Mouse (Mus musculus): ENCODE results near the gene Gdpd1. TPM values are rescaled to one million over a fixed set of nuclear protein-coding genes. Genes with fewer than 3 reads are reported as not detected.

Gdpd1 gene
- polyA plus RNA-seq, 1 experiment, result 61.1 TPM

DNA sequence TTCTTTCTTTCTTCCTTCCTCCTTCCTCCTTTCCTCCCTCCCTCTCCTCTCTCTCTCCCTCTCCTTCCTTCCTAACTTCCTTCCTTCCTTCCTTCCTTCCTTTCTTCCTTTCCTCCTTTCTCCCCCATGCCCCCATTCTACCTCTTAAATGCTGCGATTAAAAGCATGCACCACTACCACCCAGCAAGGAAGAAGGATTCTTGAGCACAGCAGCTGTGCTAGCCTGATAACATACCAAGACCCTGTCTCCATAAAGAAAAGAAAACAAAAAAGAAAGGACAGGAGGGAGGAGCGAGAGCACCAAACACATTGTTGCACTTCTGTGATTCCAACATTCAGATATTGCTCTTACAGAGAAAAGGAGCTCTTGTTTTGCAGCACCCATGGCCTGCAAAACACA lies 13.3 kb upstream of the Gdpd1 start:
- peaks cover 18% of the 10 kb centered on the region for H3K36me3 ChIP-seq (ENCODE audit: control insufficient read depth, insufficient read depth, low read length)
- H3K27me3 ChIP-seq (ENCODE audit: control insufficient read depth, insufficient read depth, low read length), result no peaks in the 10 kb centered on the region
- H3K4me1 ChIP-seq (ENCODE audit: control insufficient read depth, insufficient read depth, insufficient read length, low read length), result peaks cover 12% of the 10 kb centered on the region; the same call in 1 of the 2 replicates
- WGBS, result 27% methylated on average over 2 of the region's 2 CpGs
- TF ChIP-seq CTCF (IDR thresholded peaks at IDR 0.05; ENCODE audit: extremely low read depth, insufficient read length, insufficient replicate concordance, low read depth, low read length), result no peak
- TF ChIP-seq POLR2A (IDR thresholded peaks at IDR 0.05; ENCODE audit: low read depth, low read length), result no peak
- peak overlapping the region; percentile 59; the same call in 1 of the 2 replicates for H3K27ac ChIP-seq (ENCODE audit: insufficient read depth, low read depth, low read length)
- no peak overlapping the region; the same call in 1 of the 2 replicates for H3K4me3 ChIP-seq (ENCODE audit: low read depth, low read length)

DNA sequence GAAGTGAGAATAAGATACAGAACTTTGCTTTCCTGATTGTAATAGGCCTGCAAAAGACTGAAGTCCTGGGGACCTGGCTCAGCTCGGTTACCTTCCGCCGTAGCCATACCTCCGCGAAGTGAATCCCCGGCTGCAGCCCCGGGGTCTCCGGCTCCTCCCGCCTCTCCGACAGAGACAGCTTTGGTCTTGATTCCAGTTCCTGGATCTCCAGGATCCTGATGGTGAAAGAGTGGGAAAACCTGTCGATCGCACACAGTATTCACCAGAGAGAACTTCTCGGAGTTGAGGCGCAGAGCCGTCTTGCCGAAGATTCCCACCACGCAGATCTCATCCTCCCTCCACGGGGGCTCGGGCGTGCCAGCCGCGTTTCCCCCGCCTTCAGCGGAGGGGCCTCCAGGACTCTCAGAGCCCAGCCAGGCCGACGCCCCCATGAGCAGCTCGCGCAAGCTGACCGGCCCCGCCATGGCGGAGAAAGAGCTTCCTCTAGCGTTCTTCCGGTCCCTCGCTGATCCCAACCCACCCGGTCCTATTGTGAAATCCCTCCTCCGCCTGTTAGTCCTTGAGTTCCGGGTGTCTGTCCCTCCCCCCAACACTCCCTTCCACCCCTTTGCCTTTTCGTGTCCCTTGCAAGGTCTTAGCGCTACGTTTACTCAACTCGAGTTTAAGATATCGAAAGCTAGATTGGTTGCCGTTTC lies 12.6 kb upstream of the Gdpd1 start, which contains the start of gene Smg8:
Gene Smg8 (minus strand): TSS at position 485 of the 695 bp plus-strand sequence.
- peaks cover 22% of the 10 kb centered on the region for H3K36me3 ChIP-seq (ENCODE audit: control insufficient read depth, insufficient read depth, low read length)
- TF ChIP-seq POLR2A (IDR thresholded peaks at IDR 0.05; ENCODE audit: low read depth, low read length) (peak; percentile 73; the same call in 1 of the 2 replicates), CTCF (IDR thresholded peaks at IDR 0.05; ENCODE audit: extremely low read depth, insufficient read length, insufficient replicate concordance, low read depth, low read length) (0 out of 2 replicates have a peak, but pooled peaks have one; percentile 4)
- under 1% methylated on average over 43 of the region's 43 CpGs for WGBS
- peak within 1 kb of the TSS; percentile 100 for H3K4me3 ChIP-seq (ENCODE audit: low read depth, low read length)
- no peaks in the 10 kb centered on the region for H3K27me3 ChIP-seq (ENCODE audit: control insufficient read depth, insufficient read depth, low read length)
- peak within 1 kb of the TSS; percentile 59 for H3K27ac ChIP-seq (ENCODE audit: insufficient read depth, low read depth, low read length)
- H3K4me1 ChIP-seq (ENCODE audit: control insufficient read depth, insufficient read depth, insufficient read length, low read length), result peaks cover 12% of the 10 kb centered on the region; the same call in 1 of the 2 replicates

DNA sequence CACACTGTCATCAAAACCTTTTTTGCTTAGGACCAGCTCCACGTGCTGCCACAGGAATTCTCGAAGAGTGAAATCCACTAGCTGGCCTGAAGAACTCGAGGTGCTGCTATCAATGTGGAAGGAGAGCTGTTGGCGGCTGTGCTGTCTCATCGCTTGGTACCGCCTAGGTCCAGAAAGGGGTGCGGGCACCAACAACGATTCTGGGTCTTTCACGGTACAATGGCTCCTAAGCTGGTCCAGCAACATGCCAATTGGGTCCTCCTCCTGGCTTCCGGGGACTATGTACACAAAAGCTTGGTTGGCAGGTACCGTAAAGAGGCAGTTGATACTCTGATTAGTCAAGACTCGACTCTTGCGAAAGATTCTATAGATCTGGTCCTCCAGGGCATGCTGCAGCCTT lies 11.6 kb upstream of the Gdpd1 start:
- 59% methylated on average over 13 of the region's 13 CpGs for WGBS
- H3K27me3 ChIP-seq (ENCODE audit: control insufficient read depth, insufficient read depth, low read length), result no peaks in the 10 kb centered on the region
- TF ChIP-seq POLR2A (IDR thresholded peaks at IDR 0.05; ENCODE audit: low read depth, low read length) (no peak), CTCF (IDR thresholded peaks at IDR 0.05; ENCODE audit: extremely low read depth, insufficient read length, insufficient replicate concordance, low read depth, low read length) (no peak)
- peaks cover 12% of the 10 kb centered on the region; the same call in 1 of the 2 replicates for H3K4me1 ChIP-seq (ENCODE audit: control insufficient read depth, insufficient read depth, insufficient read length, low read length)
- H3K4me3 ChIP-seq (ENCODE audit: low read depth, low read length), result peak overlapping the region; percentile 100
- H3K27ac ChIP-seq (ENCODE audit: insufficient read depth, low read depth, low read length), result no peak overlapping the region
- H3K36me3 ChIP-seq (ENCODE audit: control insufficient read depth, insufficient read depth, low read length), result peaks cover 28% of the 10 kb centered on the region

DNA sequence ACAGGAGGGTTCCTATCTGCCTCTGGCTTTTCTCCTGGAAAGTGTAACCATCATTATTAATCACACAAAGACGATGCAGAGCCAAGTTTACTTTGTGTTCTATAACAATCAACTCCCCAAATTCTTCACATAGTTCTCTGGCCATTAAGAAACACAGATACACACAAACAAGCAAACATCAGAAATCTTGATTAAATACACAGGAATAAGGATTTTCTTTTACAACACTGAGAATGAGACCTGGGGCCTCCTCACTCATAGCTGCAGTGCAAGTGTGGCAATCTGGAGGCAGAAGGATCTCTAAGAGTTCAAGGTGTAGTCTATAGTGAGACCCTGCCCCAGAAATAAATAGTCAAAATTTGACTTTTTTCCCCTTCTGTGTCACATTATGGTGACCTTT lies 9.8 kb upstream of the Gdpd1 start:
- peaks cover 12% of the 10 kb centered on the region; the same call in 1 of the 2 replicates for H3K4me1 ChIP-seq (ENCODE audit: control insufficient read depth, insufficient read depth, insufficient read length, low read length)
- WGBS, result 50% methylated on average over 1 of the region's 1 CpGs
- no peak for TF ChIP-seq POLR2A (IDR thresholded peaks at IDR 0.05; ENCODE audit: low read depth, low read length)
- no peak for TF ChIP-seq CTCF (IDR thresholded peaks at IDR 0.05; ENCODE audit: extremely low read depth, insufficient read length, insufficient replicate concordance, low read depth, low read length)
- no peaks in the 10 kb centered on the region for H3K27me3 ChIP-seq (ENCODE audit: control insufficient read depth, insufficient read depth, low read length)
- peaks cover 36% of the 10 kb centered on the region for H3K36me3 ChIP-seq (ENCODE audit: control insufficient read depth, insufficient read depth, low read length)
- no peak overlapping the region for H3K4me3 ChIP-seq (ENCODE audit: low read depth, low read length)
- no peak overlapping the region for H3K27ac ChIP-seq (ENCODE audit: insufficient read depth, low read depth, low read length)

DNA sequence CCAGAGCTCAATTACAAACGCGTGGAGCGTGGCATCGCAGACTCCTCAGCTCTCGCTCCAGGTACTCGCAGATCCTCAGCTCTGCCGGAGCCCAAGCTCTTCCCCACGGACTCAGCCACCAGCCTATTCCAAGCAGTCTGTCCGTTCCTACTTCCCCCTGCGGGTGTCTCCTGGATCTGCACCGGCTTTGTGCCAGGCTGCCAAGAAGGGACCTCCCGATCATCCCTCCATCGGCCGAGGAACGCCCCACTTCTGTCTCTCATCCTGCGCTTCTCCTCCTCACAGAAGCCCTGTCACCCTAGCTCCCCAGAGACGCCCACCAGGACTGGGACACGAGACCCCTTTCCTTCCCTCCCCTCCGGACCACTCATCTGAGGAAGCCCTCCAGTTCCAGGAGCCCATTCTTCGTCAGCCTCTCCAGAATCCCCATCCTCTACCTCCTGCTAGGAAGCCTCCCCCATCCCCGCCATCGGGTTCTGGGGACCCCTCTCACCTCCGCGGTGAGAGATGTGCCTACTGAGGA lies 458 bp downstream of the Gdpd1 start:
- 3% methylated on average over 24 of the region's 24 CpGs for WGBS
- peak overlapping the region; percentile 70 for H3K4me3 ChIP-seq (ENCODE audit: low read depth, low read length)
- no peaks in the 10 kb centered on the region for H3K27me3 ChIP-seq (ENCODE audit: control insufficient read depth, insufficient read depth, low read length)
- peaks cover 11% of the 10 kb centered on the region for H3K36me3 ChIP-seq (ENCODE audit: control insufficient read depth, insufficient read depth, low read length)
- peak; percentile 67; the same call in 1 of the 2 replicates for TF ChIP-seq CTCF (IDR thresholded peaks at IDR 0.05; ENCODE audit: extremely low read depth, insufficient read length, insufficient replicate concordance, low read depth, low read length)
- peak; percentile 43; the same call in 1 of the 2 replicates for TF ChIP-seq POLR2A (IDR thresholded peaks at IDR 0.05; ENCODE audit: low read depth, low read length)
- H3K27ac ChIP-seq (ENCODE audit: insufficient read depth, low read depth, low read length), result peak overlapping the region; percentile 29
- H3K4me1 ChIP-seq (ENCODE audit: control insufficient read depth, insufficient read depth, insufficient read length, low read length), result peaks cover 12% of the 10 kb centered on the region

DNA sequence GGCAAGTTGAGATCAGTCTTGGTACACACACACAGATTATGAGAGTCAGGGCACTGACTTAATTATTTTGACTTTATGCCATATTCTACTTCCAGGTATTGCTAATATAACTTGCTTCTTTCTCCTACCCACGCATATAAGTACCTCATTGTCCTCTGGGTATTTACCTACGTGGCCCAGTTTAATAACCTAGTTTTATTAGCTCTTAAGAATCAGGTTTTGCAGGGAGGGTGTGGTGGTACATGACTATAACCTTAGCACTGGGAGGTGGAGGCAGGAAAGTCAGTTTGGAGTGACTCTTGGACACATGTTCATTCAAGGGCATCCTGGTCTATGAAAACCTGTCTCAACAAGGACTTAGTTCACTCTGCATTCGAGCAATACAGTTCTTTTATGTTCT lies 11.8 kb downstream of the Gdpd1 start:
- peaks cover 31% of the 10 kb centered on the region for H3K36me3 ChIP-seq (ENCODE audit: control insufficient read depth, insufficient read depth, low read length)
- H3K27ac ChIP-seq (ENCODE audit: insufficient read depth, low read depth, low read length), result peak overlapping the region; percentile 53
- H3K27me3 ChIP-seq (ENCODE audit: control insufficient read depth, insufficient read depth, low read length), result no peaks in the 10 kb centered on the region
- no peak overlapping the region for H3K4me3 ChIP-seq (ENCODE audit: low read depth, low read length)
- TF ChIP-seq POLR2A (IDR thresholded peaks at IDR 0.05; ENCODE audit: low read depth, low read length) (no peak), CTCF (IDR thresholded peaks at IDR 0.05; ENCODE audit: extremely low read depth, insufficient read length, insufficient replicate concordance, low read depth, low read length) (no peak)
- WGBS, result 33% methylated on average over 3 of the region's 3 CpGs
- no peaks in the 10 kb centered on the region for H3K4me1 ChIP-seq (ENCODE audit: control insufficient read depth, insufficient read depth, insufficient read length, low read length)

DNA sequence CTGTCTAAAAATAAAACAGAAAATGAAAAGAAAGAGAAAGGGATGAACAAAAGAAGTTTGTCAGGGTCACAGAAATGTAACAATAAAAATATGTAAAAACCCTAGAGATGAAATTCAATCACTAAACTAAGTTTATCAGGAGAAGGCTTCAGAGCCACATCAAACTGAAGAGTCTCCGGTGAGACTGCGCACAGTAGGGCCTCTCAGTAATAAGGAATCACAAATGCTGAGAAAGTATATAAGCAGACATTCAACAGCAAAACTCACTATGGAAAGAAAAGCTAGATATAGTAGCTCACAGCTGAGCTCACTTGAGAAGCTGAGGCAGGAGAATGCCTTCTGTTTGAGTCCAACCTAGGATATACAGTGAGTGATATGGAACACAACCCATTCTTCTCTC lies 13.5 kb downstream of the Gdpd1 start:
- no peaks in the 10 kb centered on the region for H3K27me3 ChIP-seq (ENCODE audit: control insufficient read depth, insufficient read depth, low read length)
- no peak for TF ChIP-seq CTCF (IDR thresholded peaks at IDR 0.05; ENCODE audit: extremely low read depth, insufficient read length, insufficient replicate concordance, low read depth, low read length)
- no peak for TF ChIP-seq POLR2A (IDR thresholded peaks at IDR 0.05; ENCODE audit: low read depth, low read length)
- H3K4me1 ChIP-seq (ENCODE audit: control insufficient read depth, insufficient read depth, insufficient read length, low read length), result no peaks in the 10 kb centered on the region
- H3K27ac ChIP-seq (ENCODE audit: insufficient read depth, low read depth, low read length), result no peak overlapping the region
- 97% methylated on average over 2 of the region's 2 CpGs for WGBS
- H3K4me3 ChIP-seq (ENCODE audit: low read depth, low read length), result no peak overlapping the region
- H3K36me3 ChIP-seq (ENCODE audit: control insufficient read depth, insufficient read depth, low read length), result peaks cover 44% of the 10 kb centered on the region
